Mouse (Mus musculus): ENCODE results near the gene Fbln7. TPM values are rescaled to one million over a fixed set of nuclear protein-coding genes. Genes with fewer than 3 reads are reported as not detected.

Fbln7 gene
- total RNA-seq, 2 experiments from 2014 or later, result 3.6 to 6.9 TPM

Small RNA genes lying within 50 kb of the gene (microRNA-seq; reads per million reads assigned to microRNA genes)
- gene Gm22859, result 0 reads per million in 2 experiments

Other genes starting within 250 kb of the Fbln7 start
- 10 to 100 TPM; 31.5 to 34.2 TPM for gene Anapc1, start 175.6 kb upstream of the Fbln7 start, total RNA-seq (2021)
- 1 to 10 TPM; 1.7 to 2.0 TPM for gene Mertk, start 164.0 kb upstream of the Fbln7 start, total RNA-seq (2021)
- gene Tmem87b, start 44.9 kb upstream of the Fbln7 start, total RNA-seq (2021), result 10 to 100 TPM; 11.4 to 13.0 TPM
- gene Zc3h8, start 81.1 kb downstream of the Fbln7 start, total RNA-seq (2021), result 1 to 10 TPM; 7.5 to 7.8 TPM
- 1 to 10 TPM; 5.0 to 7.6 TPM for gene Zc3h6, start 104.4 kb downstream of the Fbln7 start, total RNA-seq (2021)
- 10 to 100 TPM; 15.3 to 15.7 TPM for gene Gm10762, start 104.7 kb downstream of the Fbln7 start, total RNA-seq (2021)
- gene Vinac1, start 185.2 kb downstream of the Fbln7 start, total RNA-seq (2021), result not detected
- gene Ttl, start 203.0 kb downstream of the Fbln7 start, total RNA-seq (2021), result 1 to 10 TPM; 5.6 to 6.5 TPM
- 10 to 100 TPM in 1 of 2 experiments, 1 to 10 TPM in 1; 8.9 to 11.7 TPM for gene Polr1b, start 238.0 kb downstream of the Fbln7 start, total RNA-seq (2021)